Mouse (Mus musculus): ENCODE results near the gene Nrd1.

DNA sequence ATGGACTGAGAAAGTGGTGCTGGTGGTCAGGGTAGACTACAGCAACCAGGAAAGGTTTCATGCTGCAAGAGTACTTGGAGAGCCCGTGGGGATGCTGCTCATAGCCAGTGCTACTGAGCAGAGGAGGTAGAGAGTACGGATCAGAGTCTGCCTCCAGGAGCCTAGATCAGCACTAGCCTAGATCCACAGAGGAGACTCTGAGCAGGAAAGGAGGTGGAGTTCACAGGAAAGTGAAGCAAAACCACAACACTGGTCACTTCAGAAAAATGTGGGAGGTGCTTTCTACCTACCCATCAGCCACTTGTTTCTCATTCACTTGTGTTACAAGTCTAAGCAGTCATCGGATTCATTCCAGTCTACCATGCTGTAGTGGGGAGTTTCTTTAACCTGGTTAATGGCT is 40.8 kb upstream of the Nrd1 start:
- no peak for TF ChIP-seq CTCF (IDR thresholded peaks at IDR 0.05; ENCODE audit: low read depth)
- no peak for TF ChIP-seq EP300 (optimal IDR thresholded peaks at IDR 0.05)

Data from stomach, postnatal 0 days (tissue).